ENCODE assay signal across 7 mouse cellular contexts in genomic region chr14:102983686-102984085, GRCm38 (mm10). TPM values are rescaled to one million over a fixed set of nuclear protein-coding genes. Genes with fewer than 3 reads are reported as not detected.
A peak's percentile ranks its signal among the peaks of the same experiment; 100 is the strongest.
DNase-seq lines count a peak whose midpoint lies in the region; ATAC-seq and TF ChIP-seq lines count a peak whose summit lies in the region.

No protein-coding gene starts in this region.

- WGBS in intestine, embryonic 14.5 days, result 78% methylated on average over 8 of the region's 8 CpGs
- WGBS in intestine, embryonic 15.5 days, result 74% methylated on average over 8 of the region's 8 CpGs
- WGBS in stomach, embryonic 14.5 days, result 70% methylated on average over 8 of the region's 8 CpGs
- WGBS in stomach, postnatal 0 days, result 78% methylated on average over 8 of the region's 8 CpGs
- 72% methylated on average over 8 of the region's 8 CpGs for WGBS in intestine, postnatal 0 days

- peaks cover 10% of the 10 kb centered on the region; the same call in 1 of the 2 replicates for H3K4me1 ChIP-seq in intestine, embryonic 14.5 days (replicated peaks; ENCODE audit: control insufficient read depth, insufficient read depth, low read length)
- no peaks in the 10 kb centered on the region; the same call in 1 of the 2 replicates for H3K4me1 ChIP-seq in intestine, embryonic 15.5 days (replicated peaks)
- no peaks in the 10 kb centered on the region for H3K4me1 ChIP-seq in stomach, embryonic 14.5 days (ENCODE audit: control insufficient read depth, insufficient read depth, low read length)
- H3K4me1 ChIP-seq in stomach, postnatal 0 days (replicated peaks; ENCODE audit: control insufficient read depth, insufficient read depth), result 0 out of 2 replicates have a peak, but pooled peaks cover 2% of the 10 kb centered on the region
- H3K4me1 ChIP-seq in intestine, postnatal 0 days (replicated peaks; ENCODE audit: control insufficient read depth, insufficient read depth, low read length), result peaks cover 7% of the 10 kb centered on the region; the same call in 1 of the 2 replicates

- H3K9ac ChIP-seq in intestine, embryonic 14.5 days (ENCODE audit: low read length), result no peak overlapping the region
- no peak overlapping the region for H3K9ac ChIP-seq in intestine, embryonic 15.5 days
- H3K9ac ChIP-seq in stomach, embryonic 14.5 days (replicated peaks; ENCODE audit: low read depth, low read length), result no peak overlapping the region
- H3K9ac ChIP-seq in stomach, postnatal 0 days (ENCODE audit: low read length), result no peak overlapping the region
- H3K9ac ChIP-seq in intestine, postnatal 0 days (ENCODE audit: low read depth, low read length), result no peak overlapping the region

- no peak for TF ChIP-seq CTCF in stomach, postnatal 0 days (IDR thresholded peaks at IDR 0.05; ENCODE audit: low read depth)
- no peak for TF ChIP-seq CTCF in intestine, postnatal 0 days (IDR thresholded peaks at IDR 0.05; ENCODE audit: low read depth)

- peak overlapping the region; percentile 92 for H3K4me2 ChIP-seq in intestine, embryonic 14.5 days (ENCODE audit: low read length)
- no peak overlapping the region for H3K4me2 ChIP-seq in intestine, embryonic 15.5 days (replicated peaks)
- peak overlapping the region; percentile 92 for H3K4me2 ChIP-seq in stomach, embryonic 14.5 days (replicated peaks; ENCODE audit: low read depth, low read length)
- no peak overlapping the region for H3K4me2 ChIP-seq in stomach, postnatal 0 days (replicated peaks; ENCODE audit: low read depth)
- H3K4me2 ChIP-seq in intestine, postnatal 0 days (replicated peaks; ENCODE audit: low read depth), result 0 out of 2 replicates have a peak overlapping the region, but pooled peaks have one; percentile 95

- no peaks in the 10 kb centered on the region for H3K36me3 ChIP-seq in intestine, embryonic 14.5 days (ENCODE audit: control insufficient read depth, insufficient read depth, low read length)
- H3K36me3 ChIP-seq in intestine, embryonic 15.5 days, result no peaks in the 10 kb centered on the region
- H3K36me3 ChIP-seq in stomach, embryonic 14.5 days (ENCODE audit: control insufficient read depth, insufficient read depth, low read length), result no peaks in the 10 kb centered on the region
- H3K36me3 ChIP-seq in stomach, postnatal 0 days (ENCODE audit: control insufficient read depth, insufficient read depth, low read length), result no peaks in the 10 kb centered on the region
- no peaks in the 10 kb centered on the region for H3K36me3 ChIP-seq in intestine, postnatal 0 days (ENCODE audit: control insufficient read depth, insufficient read depth)

- H3K27ac ChIP-seq in intestine, embryonic 14.5 days (ENCODE audit: low read depth), result no peak overlapping the region
- H3K27ac ChIP-seq in intestine, embryonic 15.5 days, result no peak overlapping the region
- no peak overlapping the region for H3K27ac ChIP-seq in stomach, embryonic 14.5 days (ENCODE audit: low read length)
- no peak overlapping the region for H3K27ac ChIP-seq in stomach, postnatal 0 days (replicated peaks)
- no peak overlapping the region for H3K27ac ChIP-seq in intestine, postnatal 0 days (ENCODE audit: low read depth, low read length)

- H3K4me3 ChIP-seq in intestine, embryonic 14.5 days (ENCODE audit: low read depth, low read length), result no peak overlapping the region; the same call in 1 of the 2 replicates
- H3K4me3 ChIP-seq in intestine, embryonic 15.5 days (replicated peaks), result no peak overlapping the region
- H3K4me3 ChIP-seq in stomach, embryonic 14.5 days (ENCODE audit: low read depth, low read length), result no peak overlapping the region
- H3K4me3 ChIP-seq in stomach, postnatal 0 days (ENCODE audit: low read depth, low read length), result no peak overlapping the region
- H3K4me3 ChIP-seq in intestine, postnatal 0 days (ENCODE audit: low read depth, low read length), result no peak overlapping the region

- no peak for ATAC-seq in intestine, embryonic 14.5 days (replicated peaks; ENCODE audit: low FRiP score, low TSS enrichment, low read depth)
- no peak for ATAC-seq in intestine, embryonic 15.5 days
- ATAC-seq in stomach, embryonic 14.5 days (ENCODE audit: insufficient number of reproducible peaks, insufficient read depth, low FRiP score, low read depth), result no peak
- no peak for ATAC-seq in stomach, postnatal 0 days (ENCODE audit: low FRiP score, low TSS enrichment)
- no peak for ATAC-seq in intestine, postnatal 0 days

- DNase-seq in intestine, embryonic 14.5 days (ENCODE audit: low spot score), result no peak
- no peak for DNase-seq in stomach, postnatal 0 days (ENCODE audit: low spot score)
- no peak for DNase-seq in testis, postnatal 10 days (ENCODE audit: low spot score)
- no peak for DNase-seq in adrenal gland, postnatal 10 days

- peaks cover 7% of the 10 kb centered on the region; the same call in 1 of the 2 replicates for H3K27me3 ChIP-seq in intestine, embryonic 14.5 days (replicated peaks; ENCODE audit: control insufficient read depth, insufficient read depth, low read length)
- no peaks in the 10 kb centered on the region for H3K27me3 ChIP-seq in intestine, embryonic 15.5 days (replicated peaks)
- no peaks in the 10 kb centered on the region for H3K27me3 ChIP-seq in stomach, embryonic 14.5 days (ENCODE audit: control insufficient read depth, insufficient read depth, low read length)
- no peaks in the 10 kb centered on the region for H3K27me3 ChIP-seq in stomach, postnatal 0 days (ENCODE audit: control insufficient read depth, insufficient read depth, low read length)
- peaks cover 7% of the 10 kb centered on the region; the same call in 1 of the 2 replicates for H3K27me3 ChIP-seq in intestine, postnatal 0 days (replicated peaks; ENCODE audit: control insufficient read depth, insufficient read depth, low read length)

- no peak for TF ChIP-seq EP300 in stomach, postnatal 0 days (optimal IDR thresholded peaks at IDR 0.05)

- no peaks in the 10 kb centered on the region for H3K9me3 ChIP-seq in intestine, embryonic 14.5 days (ENCODE audit: control insufficient read depth, low read length)
- H3K9me3 ChIP-seq in intestine, embryonic 15.5 days, result no peaks in the 10 kb centered on the region
- H3K9me3 ChIP-seq in stomach, embryonic 14.5 days (ENCODE audit: control insufficient read depth, low read depth, low read length), result no peaks in the 10 kb centered on the region
- no peaks in the 10 kb centered on the region for H3K9me3 ChIP-seq in stomach, postnatal 0 days (ENCODE audit: control insufficient read depth, low read length)
- H3K9me3 ChIP-seq in intestine, postnatal 0 days (ENCODE audit: control insufficient read depth), result no peaks in the 10 kb centered on the region

RNA-seq across cellular contexts. Expression of gene Kctd12, which starts 1.2 kb away (rescaled TPM):
- polyA plus RNA-seq in intestine, embryonic 14.5 days (2014; fragmentation: Nextera tagmentation; extraction: Ambion mirVana), result 20.3 and 22.5 TPM in 2 replicates
- 10.2 and 11.9 TPM in 2 replicates for polyA plus RNA-seq in intestine, embryonic 15.5 days (2015; fragmentation: Nextera tagmentation; extraction: Ambion mirVana)
- polyA plus RNA-seq in stomach, embryonic 14.5 days (2014; fragmentation: Nextera tagmentation; extraction: Ambion mirVana), result 23.2 and 28.4 TPM in 2 replicates
- 6.1 and 8.1 TPM in 2 replicates for polyA plus RNA-seq in stomach, postnatal 0 days (2015; fragmentation: Nextera tagmentation; extraction: Ambion mirVana)
- 6.4 and 7.0 TPM in 2 replicates for polyA plus RNA-seq in intestine, postnatal 0 days (2015; fragmentation: Nextera tagmentation; extraction: Ambion mirVana)
- total RNA-seq in adrenal gland, postnatal 10 days (2021), result 10 to 100 TPM; 55.1 to 55.2 TPM

Comparison
In these comparisons a context has a peak if more than half of its experiments do, and no peak if none do; other contexts are left out.
1. H3K4me2 ChIP-seq: peak in intestine, embryonic 14.5 days (single experiment), stomach, embryonic 14.5 days (single experiment) and intestine, postnatal 0 days (single experiment); none in intestine, embryonic 15.5 days (single experiment) and stomach, postnatal 0 days (single experiment).